Mouse (Mus musculus) heart, embryonic 16.5 days (tissue): ENCODE data around the gene Palm. TPM values are rescaled to one million over a fixed set of nuclear protein-coding genes. Genes with fewer than 3 reads are reported as not detected.
"Not testable (repeated sequence)": the region's sequence is repeated elsewhere in the genome, so short reads cannot be mapped to it uniquely, and the experiment has no call there.

ENCODE experiments used
- ATAC-seq: fragments of 200-750 bp; cut with Nextera tagmentation; replicated peaks from 2 replicates; pipeline ENCODE4 v1.8.0; 2017; ENCODE audit warnings: moderate number of reproducible peaks; ENCODE audit not compliant: insufficient read depth, low FRiP score; ENCODE audit errors: extremely low read depth
- H3K27ac ChIP-seq: fragments of 300-500 bp; sonication (generic); 2 replicates; pipeline ENCODE4 v1.5.1; 2014; ENCODE audit warnings: mild to moderate bottlenecking, low read length, control low read depth, moderate library complexity
- H3K27me3 ChIP-seq: fragments of 300-500 bp; sonication (generic); 2 replicates; pipeline ENCODE4 v1.6.1; 2014; ENCODE audit warnings: low read length, mixed read lengths; ENCODE audit not compliant: control insufficient read depth, insufficient read depth
- H3K36me3 ChIP-seq: fragments of 300-500 bp; sonication (generic); 2 replicates; pipeline ENCODE4 v1.6.1; 2014; ENCODE audit not compliant: control insufficient read depth, insufficient read depth
- H3K4me1 ChIP-seq: fragments of 300-500 bp; sonication (generic); 2 replicates; pipeline ENCODE4 v1.6.1; 2014; ENCODE audit warnings: low read length, mixed read lengths; ENCODE audit not compliant: control insufficient read depth, insufficient read depth
- H3K4me2 ChIP-seq: fragments of 300-500 bp; sonication (generic); 2 replicates; pipeline ENCODE4 v1.6.1; 2014; ENCODE audit warnings: low read depth, mild to moderate bottlenecking, control low read depth, low read length
- H3K4me3 ChIP-seq: fragments of 300-500 bp; sonication (generic); 2 replicates; pipeline ENCODE4 v1.5.1; 2014; ENCODE audit warnings: mild to moderate bottlenecking, control low read depth, low read length
- H3K9ac ChIP-seq: fragments of 300-500 bp; sonication (generic); 2 replicates; pipeline ENCODE4 v1.6.1; 2014; ENCODE audit warnings: low read length, control low read depth
- H3K9me3 ChIP-seq: fragments of 300-500 bp; sonication (generic); replicated peaks from 2 replicates; pipeline ENCODE4 v1.6.1; 2016; ENCODE audit warnings: low read length; ENCODE audit not compliant: control insufficient read depth
- WGBS: fragments of 180-500 bp; shearing (Covaris S2); extraction: QIAGEN DNeasy Blood & Tissue Kit; methylation state at CpG from one replicate; pipeline ENCODE4 v1.1.7; 2014; 5-methylcytosine and 5-hydroxymethylcytosine counted together
- polyA plus RNA-seq: library from polyadenylated mRNA; unstranded; fragments of >200 nt; fragmentation: Nextera tagmentation; extraction: Ambion mirVana; gene quantifications from 2 replicates; pipeline ENCODE4 v1.2.1, GENCODE M21; 2015

The Palm gene
- polyA plus RNA-seq, 1 experiment from 2014 or later = 67.6 TPM

- no peak for ATAC-seq
- Histone ChIP-seq H3K4me2 (no peak overlapping the region), H3K27ac (no peak overlapping the region), H3K27me3 (no peaks in the 10 kb centered on the region), H3K4me3 (no peak overlapping the region), H3K36me3 (peaks cover 25% of the 10 kb centered on the region), H3K9me3 (no peaks in the 10 kb centered on the region), H3K9ac (no peak overlapping the region), H3K4me1 (0 out of 2 replicates have a peak, but pooled peaks cover 3% of the 10 kb centered on the region)
- WGBS = 89% methylated on average over 24 of the region's 24 CpGs
Observed at GRCm38 (mm10) chr10:79756660-79757059, 36.7 kb upstream of the Palm start.

DNA sequence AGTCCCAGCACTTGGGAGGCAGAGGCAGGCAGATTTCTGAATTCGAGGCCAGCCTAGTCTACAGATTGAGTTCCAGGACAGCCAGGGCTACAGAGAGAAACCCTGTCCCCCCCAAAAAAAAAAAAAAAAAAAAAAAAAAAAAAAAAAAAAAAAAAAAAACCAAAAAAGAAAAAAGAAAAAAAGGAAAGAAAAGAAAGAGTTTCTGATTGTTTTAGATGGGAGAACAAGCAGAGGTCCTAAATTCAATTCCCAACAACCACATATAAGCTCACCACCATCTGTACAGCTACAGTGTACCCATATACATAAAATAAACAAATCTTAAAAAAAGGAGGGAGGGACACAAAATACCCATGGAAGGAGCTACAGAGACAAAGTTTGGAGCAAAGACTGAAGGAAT lies 33.7 kb upstream of the Palm start:
- H3K27ac ChIP-seq, H3K27me3 ChIP-seq, H3K4me2 ChIP-seq, H3K9ac ChIP-seq, H3K4me3 ChIP-seq, ATAC-seq, H3K9me3 ChIP-seq: not testable (repeated sequence)
- H3K4me1 ChIP-seq = peaks cover 21% of the 10 kb centered on the region
- WGBS = 89% methylated on average over 1 of the region's 1 CpGs
- peaks cover 32% of the 10 kb centered on the region for H3K36me3 ChIP-seq

DNA sequence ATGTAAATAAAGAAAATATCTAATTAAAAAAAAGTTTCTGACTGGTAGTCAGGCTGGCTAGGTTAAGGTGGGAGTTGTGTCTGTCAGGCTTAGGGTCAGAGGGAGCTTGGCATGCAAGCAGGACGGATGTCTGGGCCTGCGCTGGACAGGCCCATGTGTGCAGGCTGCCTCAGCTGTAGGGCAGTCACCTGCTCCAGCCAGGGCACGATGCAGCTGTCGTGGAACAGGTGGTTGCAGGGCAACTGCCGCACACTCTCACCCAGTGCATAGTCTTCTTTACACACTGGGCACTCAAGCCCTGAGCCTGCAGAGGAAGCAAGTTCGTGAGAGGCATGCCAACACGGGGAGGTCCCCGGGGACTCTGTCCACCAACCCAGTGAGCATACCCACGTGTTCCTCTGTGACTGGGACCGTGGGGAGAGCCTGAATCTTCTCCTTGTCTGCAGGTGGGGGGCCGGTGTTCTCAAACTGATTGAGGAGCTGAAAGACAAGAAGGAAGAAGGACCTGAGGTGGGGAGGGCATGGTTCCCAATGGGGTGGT lies 32.7 kb upstream of the Palm start:
- ATAC-seq = no peak
- peaks cover 32% of the 10 kb centered on the region for H3K36me3 ChIP-seq
- WGBS = 87% methylated on average over 11 of the region's 11 CpGs

DNA sequence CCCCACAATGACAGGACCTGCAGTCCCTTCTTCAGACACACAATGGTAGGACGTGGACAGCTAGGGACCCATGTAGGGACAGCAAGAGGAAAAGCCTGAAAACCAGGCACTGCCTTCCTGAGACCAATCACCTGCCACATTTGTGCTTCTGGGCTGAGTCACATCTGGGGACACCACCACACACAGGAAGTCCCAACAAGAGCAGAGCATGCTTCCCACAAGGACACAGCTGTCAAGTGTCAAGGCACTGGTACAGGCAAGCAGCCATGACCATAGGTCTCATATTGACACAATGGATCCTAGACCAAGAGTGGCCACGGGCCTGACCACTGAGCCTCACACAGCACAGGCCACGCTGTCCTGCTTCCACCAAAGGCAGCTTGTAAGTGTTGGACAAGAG lies 30.5 kb upstream of the Palm start:
- no peak for ATAC-seq
- Histone ChIP-seq H3K4me2 (no peak overlapping the region), H3K4me1 (peaks cover 37% of the 10 kb centered on the region), H3K27ac (no peak overlapping the region), H3K9ac (no peak overlapping the region; the same call in 1 of the 2 replicates), H3K36me3 (peaks cover 32% of the 10 kb centered on the region), H3K27me3 (no peaks in the 10 kb centered on the region), H3K4me3 (no peak overlapping the region), H3K9me3 (no peaks in the 10 kb centered on the region)
- 78% methylated on average over 3 of the region's 3 CpGs for WGBS

More for the DNA sequence above, 32.7 kb upstream of the Palm start:
- H3K9me3 ChIP-seq = no peaks in the 10 kb centered on the region
- H3K4me2 ChIP-seq = no peak overlapping the region
- no peak overlapping the region for H3K9ac ChIP-seq
- no peak overlapping the region for H3K4me3 ChIP-seq
- peaks cover 28% of the 10 kb centered on the region for H3K4me1 ChIP-seq
- H3K27ac ChIP-seq = no peak overlapping the region
- H3K27me3 ChIP-seq = no peaks in the 10 kb centered on the region

GRCm38 (mm10) chr10:79764234-79764633 lies 29.1 kb upstream of the Palm start:
- Histone ChIP-seq H3K4me2 (no peak overlapping the region), H3K9ac (peak overlapping the region; percentile 10), H3K9me3 (no peaks in the 10 kb centered on the region), H3K4me1 (peaks cover 44% of the 10 kb centered on the region), H3K27ac (no peak overlapping the region), H3K36me3 (peaks cover 19% of the 10 kb centered on the region), H3K4me3 (no peak overlapping the region), H3K27me3 (no peaks in the 10 kb centered on the region)
- 49% methylated on average over 7 of the region's 7 CpGs for WGBS
- ATAC-seq = no peak

DNA sequence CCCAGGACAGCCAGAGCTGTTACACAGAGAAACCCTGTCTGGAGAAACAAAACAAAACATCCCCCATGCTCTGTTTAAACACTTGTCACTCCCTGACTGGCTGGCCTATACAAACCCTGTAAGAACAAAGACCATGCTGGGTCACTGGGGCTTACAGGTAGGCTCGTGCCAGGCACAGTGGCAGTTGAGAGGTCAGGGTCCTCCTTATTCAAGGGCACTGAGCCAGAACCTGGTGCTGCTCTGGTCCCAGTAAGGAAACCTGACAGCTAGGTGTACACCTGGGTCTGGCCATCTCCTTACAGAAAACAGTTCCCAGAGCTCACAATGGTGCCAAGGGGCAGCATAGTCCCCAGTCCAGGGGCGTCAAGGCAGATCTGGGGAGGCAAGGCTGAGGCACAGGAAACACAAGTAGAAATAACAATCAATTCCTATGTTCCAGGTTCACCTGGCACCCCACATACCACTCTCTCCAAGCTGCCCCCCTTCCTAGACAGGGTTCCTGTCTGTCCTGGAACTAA lies 28.1 kb upstream of the Palm start:
- Histone ChIP-seq H3K27ac (no peak overlapping the region), H3K36me3 (peaks cover 17% of the 10 kb centered on the region), H3K27me3 (no peaks in the 10 kb centered on the region), H3K4me1 (peaks cover 44% of the 10 kb centered on the region), H3K9ac (peak overlapping the region; percentile 99), H3K9me3 (no peaks in the 10 kb centered on the region), H3K4me2 (peak overlapping the region; percentile 97), H3K4me3 (peak overlapping the region; percentile 93)
- WGBS = 67% methylated on average over 2 of the region's 2 CpGs
- ATAC-seq = no peak

DNA sequence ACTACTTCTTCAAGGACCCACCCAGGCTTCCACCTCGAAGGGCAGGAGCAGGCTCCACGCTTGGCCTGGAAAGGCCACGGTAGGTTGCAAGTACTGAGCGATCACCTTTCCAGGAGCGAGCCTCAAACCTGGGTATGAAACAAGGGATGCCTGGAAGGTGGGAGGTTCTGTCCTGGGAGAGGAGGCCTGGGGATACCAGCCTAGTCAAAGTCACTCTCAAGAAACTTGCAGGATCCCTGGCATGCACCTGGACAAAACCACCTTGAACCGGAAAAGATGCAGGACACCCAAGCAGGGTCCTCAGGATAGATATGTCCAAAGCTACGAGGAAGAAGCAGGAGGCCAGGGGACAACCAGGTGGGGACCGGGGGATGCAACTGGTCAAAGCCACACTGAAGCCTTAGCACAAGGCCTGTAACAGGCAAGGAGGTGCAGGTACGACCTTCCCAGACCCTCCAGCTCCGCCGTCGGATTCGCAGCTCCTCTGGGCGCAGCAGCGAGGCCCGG lies 27.3 kb upstream of the Palm start:
- H3K4me3 ChIP-seq = peak overlapping the region; percentile 93
- 5% methylated on average over 16 of the region's 16 CpGs for WGBS
- ATAC-seq = no peak

DNA sequence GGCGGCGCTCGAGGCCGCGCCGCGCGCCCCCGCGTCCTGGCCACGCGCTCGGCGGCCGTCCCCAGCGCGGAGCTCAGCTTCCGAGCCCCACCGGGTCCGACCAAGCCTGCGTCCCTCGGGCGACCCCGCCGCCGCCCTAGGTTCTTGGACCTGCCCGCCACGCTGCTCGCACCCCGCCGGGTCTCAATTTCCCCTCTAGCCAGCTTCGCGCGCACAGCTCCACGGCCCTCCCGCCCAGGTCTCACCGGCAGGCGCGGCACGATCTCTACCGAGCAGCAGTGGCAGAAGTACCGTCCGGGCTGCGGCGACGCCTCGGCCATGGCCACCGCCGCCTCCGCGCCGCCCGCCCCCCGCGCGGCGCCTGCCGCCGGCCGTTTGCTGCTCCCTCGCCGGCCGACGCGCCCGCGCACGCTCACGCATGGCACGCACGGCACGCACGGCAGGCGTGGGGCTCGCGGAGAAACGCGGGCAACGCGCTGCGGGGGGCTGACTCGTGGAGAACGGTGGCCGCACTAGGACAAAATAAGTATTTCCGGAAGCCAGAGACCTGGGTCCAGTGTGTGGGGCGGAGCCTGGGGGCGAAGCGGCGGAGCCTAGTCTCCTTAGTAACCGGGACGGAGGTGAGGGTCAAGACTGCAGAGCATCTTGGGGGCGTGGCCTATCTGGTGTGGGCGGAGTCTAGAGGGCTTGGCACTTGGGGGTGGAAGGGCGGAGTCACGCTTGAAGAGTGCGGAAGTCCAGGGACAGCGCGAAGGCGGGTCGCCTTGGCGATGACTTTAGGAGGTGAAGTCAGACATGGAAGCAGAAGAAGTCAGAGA lies 26.7 kb upstream of the Palm start, which contains the start of gene Rnf126:
Rnf126 (minus strand) TSS at position 445 of the 818 bp plus-strand sequence.
- H3K9me3 ChIP-seq = no peaks in the 10 kb centered on the region
- peak within 1 kb of the TSS; percentile 93 for H3K4me3 ChIP-seq
- ATAC-seq = peak; percentile 92
- H3K36me3 ChIP-seq = peaks cover 6% of the 10 kb centered on the region
- H3K27ac ChIP-seq = peak within 1 kb of the TSS; percentile 93
- under 1% methylated on average over 98 of the region's 101 CpGs for WGBS
- peak within 1 kb of the TSS; percentile 99 for H3K9ac ChIP-seq
- no peaks in the 10 kb centered on the region for H3K27me3 ChIP-seq
- peak within 1 kb of the TSS; percentile 97 for H3K4me2 ChIP-seq
- peaks cover 44% of the 10 kb centered on the region for H3K4me1 ChIP-seq

More for the DNA sequence above, 27.3 kb upstream of the Palm start:
- Histone ChIP-seq H3K27ac (peak overlapping the region; percentile 93), H3K4me2 (peak overlapping the region; percentile 97), H3K4me1 (peaks cover 44% of the 10 kb centered on the region), H3K27me3 (no peaks in the 10 kb centered on the region), H3K36me3 (peaks cover 13% of the 10 kb centered on the region), H3K9ac (peak overlapping the region; percentile 99), H3K9me3 (no peaks in the 10 kb centered on the region)
